Mouse (Mus musculus): ENCODE measurements around the gene Camta1.

DNA sequence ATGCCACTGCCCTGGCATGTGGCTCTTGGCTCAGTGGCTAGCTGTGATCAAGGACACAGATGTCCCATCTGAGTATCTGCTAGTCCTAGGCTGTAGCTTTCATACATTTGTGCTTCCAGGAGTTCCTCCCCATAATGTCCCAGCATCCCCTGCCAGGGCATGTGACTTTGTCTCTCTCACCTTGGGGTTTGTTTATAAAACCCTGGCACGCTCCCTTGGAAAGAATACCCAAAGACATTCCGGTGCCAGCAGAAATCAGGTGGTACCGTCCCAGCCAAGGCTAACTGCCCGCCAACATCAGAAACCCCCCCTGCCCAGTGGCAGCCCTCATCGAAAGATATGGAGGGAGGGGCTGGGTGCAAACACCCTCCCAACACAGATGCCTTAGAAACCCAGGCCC is 365.1 kb downstream of the Camta1 start:
- TF ChIP-seq CTCF (IDR thresholded peaks at IDR 0.05; ENCODE audit: low read depth, low read length): no peak
- no peak for TF ChIP-seq POLR2A (IDR thresholded peaks at IDR 0.05; ENCODE audit: extremely low read depth, insufficient read depth, low read length)

Data from liver, adult 2 months (tissue).